21 mouse cellular contexts compared by ENCODE assay signal in the genomic region with DNA sequence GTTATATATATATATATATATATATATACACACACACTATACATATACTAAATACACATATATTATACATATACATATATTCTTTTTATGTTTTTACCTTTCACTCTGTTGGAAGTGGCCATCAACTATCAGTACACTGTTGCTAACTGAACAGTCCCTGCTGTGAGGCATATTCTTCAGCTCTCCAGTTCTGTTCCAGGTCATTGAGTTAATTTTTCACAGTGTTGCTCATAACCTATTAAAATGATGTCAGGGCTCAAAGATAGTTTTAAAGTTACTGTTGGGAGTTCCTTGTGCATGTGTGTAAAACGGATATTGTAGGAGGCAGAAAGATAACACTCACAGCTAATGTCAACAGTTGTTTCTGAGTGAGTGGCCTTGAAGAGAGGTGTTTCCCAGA.
"Had no signal": no experiment of that assay in that cellular context is flagged by ENCODE, and none has a peak within 500 bp of the region (broad histone marks: within the 10 kb centered on the region; RNA-seq: fewer than 3 reads in every experiment).

No protein-coding gene starts in this region.

- H3K9ac ChIP-seq: kidney, embryonic 15.5 days; limb, embryonic 12.5 days; limb, embryonic 15.5 days; liver, embryonic 12.5 days; stomach, embryonic 15.5 days had no signal

- ATAC-seq: liver, embryonic 12.5 days had no signal

- H3K4me2 ChIP-seq: kidney, embryonic 15.5 days; limb, embryonic 12.5 days; limb, embryonic 15.5 days; liver, embryonic 12.5 days; midbrain, embryonic 11.5 days; stomach, embryonic 15.5 days had no signal

- H3K27ac ChIP-seq: kidney, embryonic 15.5 days; layer of hippocampus, adult 2 months; left cerebral cortex, adult 2 months; limb, embryonic 12.5 days; limb, embryonic 15.5 days; liver, embryonic 12.5 days; stomach, embryonic 15.5 days had no signal

- H3K4me3 ChIP-seq: kidney, embryonic 15.5 days; layer of hippocampus, adult 2 months; left cerebral cortex, adult 2 months; limb, embryonic 12.5 days; limb, embryonic 15.5 days; liver, embryonic 12.5 days; stomach, embryonic 15.5 days had no signal

- H3K9me3 ChIP-seq: kidney, embryonic 15.5 days; limb, embryonic 12.5 days; limb, embryonic 15.5 days; liver, embryonic 12.5 days; stomach, embryonic 15.5 days had no signal

- DNase-seq: kidney, adult 11 months; kidney, postnatal 10 days; kidney, postnatal 4 days; layer of hippocampus, adult 9-11 months; layer of hippocampus, postnatal 36 days; left cerebral cortex, postnatal 4 days; lung, adult 2 months; lung, postnatal 14 days; lung, postnatal 4 days; midbrain, embryonic 14.5 days; right cerebral cortex, postnatal 25 days; spleen, adult 18-20 months; thymus, postnatal 25 days had no signal

- H3K4me1 ChIP-seq: kidney, embryonic 15.5 days; limb, embryonic 12.5 days; limb, embryonic 15.5 days; stomach, embryonic 15.5 days had no signal

- H3K27me3 ChIP-seq: kidney, embryonic 15.5 days; limb, embryonic 12.5 days; limb, embryonic 15.5 days; liver, embryonic 12.5 days; stomach, embryonic 15.5 days had no signal

- H3K36me3 ChIP-seq: kidney, embryonic 15.5 days; limb, embryonic 12.5 days; limb, embryonic 15.5 days; liver, embryonic 12.5 days; stomach, embryonic 15.5 days had no signal
